Mouse (Mus musculus) liver, postnatal 0 days (tissue): ENCODE results near the gene Taf13.

ENCODE experiments used
- CTCF ChIP-seq: sonication (generic); IDR thresholded peaks from 2 replicates; pipeline ENCODE4 v1.5.1; 2016; ENCODE audit warnings: antibody characterized with exemption, low read depth
- EP300 ChIP-seq: IDR thresholded peaks from 2 replicates; pipeline ENCODE4 v1.6.1; 2016; ENCODE audit warnings: antibody characterized with exemption, low read depth, mild to moderate bottlenecking

- TF ChIP-seq CTCF (no peak), EP300 (no peak)
Observed at GRCm38 (mm10) chr3:108542299-108542698, 29.2 kb upstream of the Taf13 start.
